Mouse (Mus musculus): Measurements from ENCODE around the gene Mtf1.

Mtf1 gene

GRCm38 (mm10) chr4:124802309-124803260 lies 681 bp downstream of the Mtf1 start:
- DNase-seq (ENCODE audit: low spot score): peak; percentile 93

- DNase-seq (ENCODE audit: low spot score): no peak
Observed at GRCm38 (mm10) chr4:124803406-124803805, 1.5 kb downstream of the Mtf1 start.

GRCm38 (mm10) chr4:124808511-124808910 lies 6.6 kb downstream of the Mtf1 start:
- DNase-seq (ENCODE audit: low spot score): no peak

GRCm38 (mm10) chr4:124809136-124809883 lies 7.4 kb downstream of the Mtf1 start:
- no peak for DNase-seq (ENCODE audit: low spot score)

- DNase-seq (ENCODE audit: low spot score): no peak
Observed at GRCm38 (mm10) chr4:124810056-124810455, 8.2 kb downstream of the Mtf1 start.

GRCm38 (mm10) chr4:124811347-124811975 lies 9.6 kb downstream of the Mtf1 start:
- DNase-seq (ENCODE audit: low spot score): no peak

- DNase-seq (ENCODE audit: low spot score): no peak
Observed at GRCm38 (mm10) chr4:124815901-124816300, 14.0 kb downstream of the Mtf1 start.

- peak; percentile 11 for DNase-seq (ENCODE audit: low spot score)
Observed at GRCm38 (mm10) chr4:124817803-124818202, 15.9 kb downstream of the Mtf1 start.

- no peak for DNase-seq (ENCODE audit: low spot score)
Observed at GRCm38 (mm10) chr4:124818832-124819231, 16.9 kb downstream of the Mtf1 start.

GRCm38 (mm10) chr4:124824967-124825366 lies 23.1 kb downstream of the Mtf1 start:
- no peak for DNase-seq (ENCODE audit: low spot score)

- DNase-seq (ENCODE audit: low spot score): no peak
Observed at GRCm38 (mm10) chr4:124825371-124825965, 23.6 kb downstream of the Mtf1 start.

- DNase-seq (ENCODE audit: low spot score): no peak
Observed at GRCm38 (mm10) chr4:124829671-124830070, 27.8 kb downstream of the Mtf1 start.

GRCm38 (mm10) chr4:124832796-124833195 lies 30.9 kb downstream of the Mtf1 start:
- no peak for DNase-seq (ENCODE audit: low spot score)

GRCm38 (mm10) chr4:124838035-124838700 lies 36.3 kb downstream of the Mtf1 start:
- no peak for DNase-seq (ENCODE audit: low spot score)

GRCm38 (mm10) chr4:124840998-124841397 lies 39.1 kb downstream of the Mtf1 start:
- no peak for DNase-seq (ENCODE audit: low spot score)

- no peak for DNase-seq (ENCODE audit: low spot score)
Observed at GRCm38 (mm10) chr4:124843493-124843892, 41.6 kb downstream of the Mtf1 start.

- DNase-seq (ENCODE audit: low spot score): peak; percentile 69
Observed at GRCm38 (mm10) chr4:124847573-124847972, 45.7 kb downstream of the Mtf1 start.

- no peak for DNase-seq (ENCODE audit: low spot score)
Observed at GRCm38 (mm10) chr4:124849631-124850260, 47.8 kb downstream of the Mtf1 start.

GRCm38 (mm10) chr4:124850261-124850913 lies 48.5 kb downstream of the Mtf1 start, which contains the start of gene Yrdc:
Gene Yrdc (plus strand): TSS chr4:124850679.
- peak; percentile 86 for DNase-seq (ENCODE audit: low spot score)

- peak; percentile 44 for DNase-seq (ENCODE audit: low spot score)
Observed at GRCm38 (mm10) chr4:124850933-124851658, 49.2 kb downstream of the Mtf1 start, which contains the start of gene 1110065P20Rik. Gene 1110065P20Rik (minus strand): TSS chr4:124851196.

All from spleen, adult 12 weeks (tissue).